Mouse (Mus musculus) bone marrow, adult 2 months (tissue): ENCODE measurements around the gene 4921517D22Rik.

ENCODE experiments used
- CTCF ChIP-seq: fragments of 200-500 bp; IDR thresholded peaks from 2 replicates; pipeline ENCODE4 v1.5.1; 2011; ENCODE audit warnings: low read length, control low read depth; ENCODE audit not compliant: control insufficient read depth, insufficient read depth
- POLR2A ChIP-seq: fragments of 200-500 bp; IDR thresholded peaks from 2 replicates; pipeline ENCODE4 v1.6.1; 2011; ENCODE audit warnings: low read depth, mild to moderate bottlenecking, control low read depth, low read length, borderline replicate concordance; ENCODE audit not compliant: control insufficient read depth

DNA sequence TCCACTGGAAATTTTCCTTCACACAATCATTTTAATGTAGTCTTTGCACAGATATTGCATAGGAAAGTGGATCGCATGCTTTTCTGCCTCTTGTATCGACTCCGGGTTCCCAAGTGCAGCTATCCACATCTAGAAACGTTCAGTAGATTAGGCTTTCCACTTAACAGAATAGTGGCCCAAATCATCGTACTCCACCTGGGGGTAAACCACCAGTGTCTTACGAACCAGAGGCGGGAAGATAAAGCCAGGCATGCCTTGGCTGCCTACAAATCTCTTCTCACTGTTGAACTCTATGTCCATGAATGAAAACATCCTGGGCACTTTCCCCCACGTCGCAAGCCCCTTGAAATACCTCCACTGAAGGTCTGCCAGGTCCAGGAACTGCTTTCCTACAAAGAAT, 4.6 kb downstream of the 4921517D22Rik start:
- TF ChIP-seq POLR2A (no peak), CTCF (no peak)
